Mouse (Mus musculus) myocyte (in vitro differentiated cells): ENCODE results near the gene Sulf2. TPM values are rescaled to one million over a fixed set of nuclear protein-coding genes. Genes with fewer than 3 reads are reported as not detected.
A peak's percentile ranks its signal among the peaks of the same experiment; 100 is the strongest.

Experiments used
- H3K27me3 ChIP-seq: one replicate; pipeline ENCODE4 v1.6.1; 2011; ENCODE audit not compliant: control insufficient read depth, insufficient read depth, insufficient read length
- H3K36me3 ChIP-seq: one replicate; pipeline ENCODE4 v1.6.1; 2011; ENCODE audit not compliant: control insufficient read depth, insufficient read depth
- H3K4me2 ChIP-seq: one replicate; pipeline ENCODE4 v1.6.1; 2011; ENCODE audit warnings: low read depth, control low read depth
- H3K4me3 ChIP-seq: one replicate; pipeline ENCODE4 v1.5.1; 2011; ENCODE audit warnings: mild to moderate bottlenecking, control low read depth, moderate library complexity
- H3K79me2 ChIP-seq: one replicate; pipeline ENCODE4 v1.6.1; 2011; ENCODE audit not compliant: control insufficient read depth, insufficient read depth
- H3ac ChIP-seq: one replicate; pipeline ENCODE4 v1.6.1; 2011; ENCODE audit not compliant: control insufficient read depth, insufficient read length
- CEBPB ChIP-seq: IDR thresholded peaks from 2 replicates; pipeline ENCODE4 v1.6.1; 2011; ENCODE audit warnings: mild to moderate bottlenecking, moderate library complexity; ENCODE audit not compliant: poor library complexity, insufficient read depth, severe bottlenecking
- E2F4 ChIP-seq: IDR thresholded peaks from one replicate; pipeline ENCODE4 v1.6.1; 2011; ENCODE audit warnings: mild to moderate bottlenecking, control low read depth, moderate library complexity; ENCODE audit not compliant: insufficient read depth
- MAX ChIP-seq: IDR thresholded peaks from one replicate; pipeline ENCODE4 v1.6.1; 2011; ENCODE audit warnings: low read depth, mild to moderate bottlenecking, control low read depth
- MYOD1 ChIP-seq, 3 experiments: IDR thresholded peaks; one replicate each; pipeline ENCODE4 v1.6.1; 2011; ENCODE audit warnings: control low read depth in 2 of 3, low read depth in 2 of 3, mild to moderate bottlenecking in 2 of 3, moderate library complexity in 1 of 3; ENCODE audit not compliant: insufficient read length in 2 of 3, control insufficient read depth in 1 of 3
- MYOG ChIP-seq, 3 experiments: IDR thresholded peaks; one replicate each; pipeline ENCODE4 v1.6.1; 2011; ENCODE audit warnings: control low read depth in 2 of 3, low read depth in 2 of 3, mild to moderate bottlenecking in 2 of 3; ENCODE audit not compliant: insufficient read length in 2 of 3, control insufficient read depth in 1 of 3, insufficient read depth in 1 of 3
- POLR2A ChIP-seq: IDR thresholded peaks from one replicate; pipeline ENCODE4 v1.6.1; 2011; ENCODE audit warnings: low read depth, mild to moderate bottlenecking, control low read depth, moderate library complexity; ENCODE audit not compliant: insufficient read length
- POLR2AphosphoS2 ChIP-seq: IDR thresholded peaks from one replicate; pipeline ENCODE4 v1.6.1; 2011; ENCODE audit warnings: low read depth, control low read depth; ENCODE audit not compliant: insufficient read length
- REST ChIP-seq: IDR thresholded peaks from one replicate; pipeline ENCODE4 v1.6.1; 2011; ENCODE audit warnings: mild to moderate bottlenecking, control low read depth, moderate library complexity; ENCODE audit not compliant: insufficient read depth, insufficient read length
- SRF ChIP-seq: IDR thresholded peaks from one replicate; pipeline ENCODE4 v1.6.1; 2011; ENCODE audit warnings: low read depth; ENCODE audit not compliant: control insufficient read depth, insufficient read length
- TCF12 ChIP-seq: IDR thresholded peaks from one replicate; pipeline ENCODE4 v1.6.1; 2011; ENCODE audit warnings: mild to moderate bottlenecking, control low read depth; ENCODE audit not compliant: poor library complexity, insufficient read depth, severe bottlenecking
- TCF3 ChIP-seq: IDR thresholded peaks from one replicate; pipeline ENCODE4 v1.6.1; 2011; ENCODE audit warnings: low read depth, control low read depth; ENCODE audit not compliant: insufficient read length
- USF1 ChIP-seq: IDR thresholded peaks from one replicate; pipeline ENCODE4 v1.6.1; 2011; ENCODE audit warnings: low read depth, mild to moderate bottlenecking, control low read depth, moderate library complexity
- polyA plus RNA-seq: library from polyadenylated mRNA; unstranded; fragments of >200 nt; fragmentation: generic; extraction: Trizol; gene quantifications from one replicate; pipeline ENCODE4 v1.2.1, GENCODE M21; 2012; ENCODE audit warnings: missing spikeins

The Sulf2 gene
- polyA plus RNA-seq, 1 experiment: 36.7 TPM

GRCm38 (mm10) chr2:166045549-166046501, 109.6 kb downstream of the Sulf2 start:
- H3K27me3 ChIP-seq: no peaks in the 10 kb centered on the region
- H3K4me2 ChIP-seq: no peak overlapping the region
- no peak overlapping the region for H3K4me3 ChIP-seq
- H3K36me3 ChIP-seq: peaks cover 19% of the 10 kb centered on the region
- H3K79me2 ChIP-seq: no peaks in the 10 kb centered on the region
- TF ChIP-seq CEBPB (peak; percentile 69; the same call in 1 of the 2 replicates), MAX (no peak)
- no peak overlapping the region for H3ac ChIP-seq

DNA sequence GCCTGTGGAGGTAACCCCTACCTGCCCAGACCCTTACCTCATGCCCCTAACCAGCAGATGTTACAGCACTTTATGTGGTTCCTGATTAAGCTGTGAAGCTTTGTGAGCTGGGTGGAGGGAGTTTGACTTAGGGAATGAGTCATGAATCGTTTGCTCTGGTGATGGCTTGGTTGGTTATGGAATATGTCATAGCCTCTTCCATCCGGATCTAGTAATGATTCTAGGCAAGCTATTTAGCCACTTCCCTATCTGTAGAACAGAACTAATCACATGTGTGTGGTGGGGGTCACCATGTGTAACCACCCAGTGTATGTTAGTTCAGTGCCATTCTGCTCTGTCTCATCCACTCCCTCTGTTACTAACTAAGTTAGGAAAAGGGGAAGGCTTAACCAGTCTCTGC, 110.5 kb downstream of the Sulf2 start:
- Histone ChIP-seq H3ac (no peak overlapping the region), H3K4me3 (no peak overlapping the region), H3K4me2 (no peak overlapping the region), H3K36me3 (peaks cover 11% of the 10 kb centered on the region), H3K79me2 (no peaks in the 10 kb centered on the region), H3K27me3 (no peaks in the 10 kb centered on the region)
- TF ChIP-seq REST (no peak), TCF12 (no peak), POLR2AphosphoS2 (no peak), SRF (no peak), USF1 (no peak), MAX (no peak), MYOD1 (IDR thresholded peaks at IDR 0.05; ENCODE audit: control insufficient read depth in 1 of 3, insufficient read length in 2 of 3, low read depth in 2 of 3) (no peak), CEBPB (no peak), POLR2A (no peak), TCF3 (no peak), MYOG (IDR thresholded peaks at IDR 0.05; ENCODE audit: control insufficient read depth in 1 of 3, insufficient read depth in 1 of 3, insufficient read length in 2 of 3, low read depth in 2 of 3) (no peak), E2F4 (no peak)

DNA sequence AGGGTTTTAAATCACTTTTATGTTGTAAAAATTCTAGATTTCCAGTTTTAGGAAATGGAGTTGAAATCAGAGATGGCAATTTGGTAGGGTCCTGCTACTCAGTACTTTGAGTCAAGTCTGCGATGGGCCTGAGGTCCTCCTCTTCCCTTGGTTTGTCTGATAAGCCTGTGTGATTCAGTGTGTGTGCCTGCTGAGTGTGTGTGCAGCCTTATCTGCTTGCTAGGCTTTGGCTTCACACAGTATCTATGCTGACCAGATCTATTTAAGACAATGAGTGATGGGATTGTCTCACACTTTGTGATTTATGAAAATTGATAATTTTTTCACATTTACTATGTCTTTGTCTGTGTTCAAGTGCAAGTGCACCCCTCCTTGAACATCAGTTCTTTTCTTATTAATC, 112.9 kb downstream of the Sulf2 start:
- Histone ChIP-seq H3K79me2 (no peaks in the 10 kb centered on the region), H3K4me2 (no peak overlapping the region), H3K27me3 (no peaks in the 10 kb centered on the region), H3ac (no peak overlapping the region), H3K4me3 (no peak overlapping the region), H3K36me3 (peaks cover 2% of the 10 kb centered on the region)
- no peak for TF ChIP-seq SRF
- TF ChIP-seq TCF12: no peak
- no peak for TF ChIP-seq E2F4
- no peak for TF ChIP-seq USF1
- no peak for TF ChIP-seq POLR2AphosphoS2
- no peak for TF ChIP-seq REST
- TF ChIP-seq MYOG (IDR thresholded peaks at IDR 0.05; ENCODE audit: control insufficient read depth in 1 of 3, insufficient read depth in 1 of 3, insufficient read length in 2 of 3, low read depth in 2 of 3): no peak
- TF ChIP-seq CEBPB: no peak
- TF ChIP-seq POLR2A: no peak
- TF ChIP-seq TCF3: no peak
- no peak for TF ChIP-seq MAX
- TF ChIP-seq MYOD1 (IDR thresholded peaks at IDR 0.05; ENCODE audit: control insufficient read depth in 1 of 3, insufficient read length in 2 of 3, low read depth in 2 of 3): no peak

DNA sequence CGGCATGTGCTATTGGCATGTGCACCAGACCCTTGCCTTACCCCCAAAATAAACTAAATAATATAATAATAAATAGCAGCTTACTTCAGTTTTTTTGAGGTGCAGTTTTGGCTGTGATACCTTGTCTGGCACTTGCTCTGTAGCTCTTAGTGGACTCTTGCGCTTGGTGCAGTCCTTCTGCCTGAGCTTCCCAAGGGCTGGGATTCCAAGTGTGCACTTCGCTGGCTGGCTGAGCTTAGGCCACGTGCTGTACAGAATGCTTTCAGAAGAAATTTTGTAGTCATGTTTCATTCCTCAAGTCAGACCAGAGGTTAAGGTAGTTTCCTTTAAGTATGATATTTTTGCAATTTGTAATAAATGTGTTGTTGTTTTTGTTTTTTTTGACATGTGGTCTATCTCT, 115.8 kb downstream of the Sulf2 start:
- H3K27me3 ChIP-seq: no peaks in the 10 kb centered on the region
- H3K79me2 ChIP-seq: no peaks in the 10 kb centered on the region
- H3ac ChIP-seq: no peak overlapping the region
- no peak overlapping the region for H3K4me3 ChIP-seq
- peaks cover 4% of the 10 kb centered on the region for H3K36me3 ChIP-seq
- no peak for TF ChIP-seq SRF
- no peak overlapping the region for H3K4me2 ChIP-seq

GRCm38 (mm10) chr2:166035725-166036124, 119.7 kb downstream of the Sulf2 start:
- peaks cover 4% of the 10 kb centered on the region for H3K36me3 ChIP-seq
- peaks cover 4% of the 10 kb centered on the region for H3K79me2 ChIP-seq
- no peaks in the 10 kb centered on the region for H3K27me3 ChIP-seq
- no peak for TF ChIP-seq SRF
- TF ChIP-seq USF1: no peak
- TF ChIP-seq POLR2AphosphoS2: no peak
- TF ChIP-seq CEBPB: no peak
- no peak for TF ChIP-seq POLR2A
- TF ChIP-seq E2F4: no peak
- TF ChIP-seq MYOG (IDR thresholded peaks at IDR 0.05; ENCODE audit: control insufficient read depth in 1 of 3, insufficient read depth in 1 of 3, insufficient read length in 2 of 3, low read depth in 2 of 3): no peak
- no peak for TF ChIP-seq TCF3
- H3ac ChIP-seq: no peak overlapping the region
- H3K4me2 ChIP-seq: no peak overlapping the region
- H3K4me3 ChIP-seq: no peak overlapping the region
